Mouse (Mus musculus) liver, embryonic 15.5 days (tissue): Measurements from ENCODE around the gene Olfr902. TPM values are rescaled to one million over a fixed set of nuclear protein-coding genes. Genes with fewer than 3 reads are reported as not detected.

Experiments
- polyA plus RNA-seq: library from polyadenylated mRNA; unstranded; fragments of >200 nt; fragmentation: Nextera tagmentation; extraction: Ambion mirVana; gene quantifications from 2 replicates; pipeline ENCODE4 v1.2.1, GENCODE M21; 2015

Olfr902 gene
- polyA plus RNA-seq, 1 experiment from 2014 or later, result not detected

Other genes starting within 250 kb of the Olfr902 start
- gene Olfr893, start 239.3 kb upstream of the Olfr902 start, polyA plus RNA-seq, result not detected in 2 replicates
- not detected in 2 replicates for gene Olfr894, start 229.6 kb upstream of the Olfr902 start, polyA plus RNA-seq
- gene Olfr143, start 194.9 kb upstream of the Olfr902 start, polyA plus RNA-seq, result not detected in 2 replicates
- gene Olfr895, start 179.8 kb upstream of the Olfr902 start, polyA plus RNA-seq, result not detected in 2 replicates
- not detected in 2 replicates for gene Olfr896-ps1, start 156.5 kb upstream of the Olfr902 start, polyA plus RNA-seq
- gene Olfr25, start 118.6 kb upstream of the Olfr902 start, polyA plus RNA-seq, result not detected in 2 replicates
- not detected in 2 replicates for gene Olfr898, start 99.2 kb upstream of the Olfr902 start, polyA plus RNA-seq
- gene Olfr250, start 80.8 kb upstream of the Olfr902 start, polyA plus RNA-seq, result not detected in 2 replicates
- gene Olfr251, start 70.6 kb upstream of the Olfr902 start, polyA plus RNA-seq, result not detected in 2 replicates
- gene Olfr147, start 46.0 kb upstream of the Olfr902 start, polyA plus RNA-seq, result not detected in 2 replicates
- gene Olfr901, start 18.2 kb upstream of the Olfr902 start, polyA plus RNA-seq, result not detected in 2 replicates
- not detected in 2 replicates for gene Olfr904, start 15.5 kb downstream of the Olfr902 start, polyA plus RNA-seq
- not detected in 2 replicates for gene Olfr905, start 23.5 kb downstream of the Olfr902 start, polyA plus RNA-seq
- gene Olfr906, start 39.4 kb downstream of the Olfr902 start, polyA plus RNA-seq, result not detected in 2 replicates
- not detected in 2 replicates for gene Olfr907, start 48.1 kb downstream of the Olfr902 start, polyA plus RNA-seq
- not detected in 2 replicates for gene Olfr911-ps1, start 73.9 kb downstream of the Olfr902 start, polyA plus RNA-seq
- gene Olfr910, start 90.2 kb downstream of the Olfr902 start, polyA plus RNA-seq, result not detected in 2 replicates
- not detected in 2 replicates for gene Olfr912, start 132.5 kb downstream of the Olfr902 start, polyA plus RNA-seq
- gene Olfr913, start 145.1 kb downstream of the Olfr902 start, polyA plus RNA-seq, result not detected in 2 replicates
- not detected in 2 replicates for gene Olfr914, start 157.4 kb downstream of the Olfr902 start, polyA plus RNA-seq
- gene Olfr916, start 212.2 kb downstream of the Olfr902 start, polyA plus RNA-seq, result not detected in 2 replicates
- not detected in 2 replicates for gene Olfr917, start 218.2 kb downstream of the Olfr902 start, polyA plus RNA-seq
- gene Olfr918, start 226.9 kb downstream of the Olfr902 start, polyA plus RNA-seq, result not detected in 2 replicates